Mouse (Mus musculus) brain, embryonic 14.5 days (tissue): ENCODE measurements around the gene Dtnb. TPM values are rescaled to one million over a fixed set of nuclear protein-coding genes. Genes with fewer than 3 reads are reported as not detected.
"Not testable (repeated sequence)": the region's sequence is repeated elsewhere in the genome, so short reads cannot be mapped to it uniquely, and the experiment has no call there.

Experiments used
- DNase-seq: peaks from one replicate; pipeline ENCODE4 v3.0.0-alpha.2; 2011; ENCODE audit warnings: low read depth
- CTCF ChIP-seq: fragments of 200-500 bp; IDR thresholded peaks from 2 replicates; pipeline ENCODE4 v1.5.1; 2012; ENCODE audit warnings: inconsistent platforms, mild to moderate bottlenecking, moderate library complexity, borderline replicate concordance; ENCODE audit not compliant: insufficient read depth, insufficient read length; ENCODE audit errors: extremely low read depth
- POLR2A ChIP-seq: fragments of 200-500 bp; IDR thresholded peaks from 2 replicates; pipeline ENCODE4 v1.6.1; 2012; ENCODE audit warnings: mild to moderate bottlenecking, inconsistent platforms, borderline replicate concordance; ENCODE audit not compliant: poor library complexity, insufficient read depth, insufficient read length, severe bottlenecking; ENCODE audit errors: extremely low read depth
- polyA plus RNA-seq: library from polyadenylated mRNA; depleted of rRNA; stranded (reverse); fragments of >200 nt; gene quantifications from 2 replicates; pipeline ENCODE4 v1.2.3, GENCODE M21; 2012

The Dtnb gene
- polyA plus RNA-seq, 1 experiment = 61.1 TPM

GRCm38 (mm10) chr12:3663386-3663785 is 91.2 kb downstream of the Dtnb start:
- TF ChIP-seq POLR2A (no peak), CTCF (no peak)

GRCm38 (mm10) chr12:3669971-3670381 is 97.8 kb downstream of the Dtnb start:
- no peak for DNase-seq
- TF ChIP-seq CTCF = no peak
- TF ChIP-seq POLR2A = no peak

More at GRCm38 (mm10) chr12:3663386-3663785, 91.2 kb downstream of the Dtnb start:
- DNase-seq = no peak

GRCm38 (mm10) chr12:3671117-3671516 is 98.9 kb downstream of the Dtnb start:
- TF ChIP-seq POLR2A = no peak
- no peak for TF ChIP-seq CTCF

GRCm38 (mm10) chr12:3672786-3673185 is 100.6 kb downstream of the Dtnb start:
- TF ChIP-seq POLR2A (no peak), CTCF (no peak)
- DNase-seq = no peak

More at GRCm38 (mm10) chr12:3671117-3671516, 98.9 kb downstream of the Dtnb start:
- DNase-seq = no peak

GRCm38 (mm10) chr12:3673886-3674285 is 101.7 kb downstream of the Dtnb start:
- TF ChIP-seq CTCF (no peak), POLR2A (no peak)
- DNase-seq = no peak

GRCm38 (mm10) chr12:3674913-3675312 is 102.7 kb downstream of the Dtnb start:
- DNase-seq = no peak
- TF ChIP-seq CTCF = no peak
- TF ChIP-seq POLR2A = no peak

GRCm38 (mm10) chr12:3680721-3681120 is 108.5 kb downstream of the Dtnb start:
- TF ChIP-seq POLR2A (no peak), CTCF (no peak)
- DNase-seq = no peak

- DNase-seq = peak; percentile 44
Measured at GRCm38 (mm10) chr12:3683041-3683440, 110.9 kb downstream of the Dtnb start.

GRCm38 (mm10) chr12:3686419-3686940 is 114.3 kb downstream of the Dtnb start:
- DNase-seq = no peak
- no peak for TF ChIP-seq POLR2A

More at GRCm38 (mm10) chr12:3683041-3683440, 110.9 kb downstream of the Dtnb start:
- TF ChIP-seq CTCF (no peak), POLR2A (no peak)

- not testable (repeated sequence) for DNase-seq
Measured at GRCm38 (mm10) chr12:3690926-3691529, 118.8 kb downstream of the Dtnb start.

GRCm38 (mm10) chr12:3692795-3693392 is 120.7 kb downstream of the Dtnb start:
- no peak for DNase-seq
- TF ChIP-seq CTCF (no peak), POLR2A (no peak)
